Mouse (Mus musculus): ENCODE results near the gene Vnn3. TPM values are rescaled to one million over a fixed set of nuclear protein-coding genes. Genes with fewer than 3 reads are reported as not detected.

Gene Vnn3
- polyA plus RNA-seq, 1 experiment from 2014 or later, result not detected

DNA sequence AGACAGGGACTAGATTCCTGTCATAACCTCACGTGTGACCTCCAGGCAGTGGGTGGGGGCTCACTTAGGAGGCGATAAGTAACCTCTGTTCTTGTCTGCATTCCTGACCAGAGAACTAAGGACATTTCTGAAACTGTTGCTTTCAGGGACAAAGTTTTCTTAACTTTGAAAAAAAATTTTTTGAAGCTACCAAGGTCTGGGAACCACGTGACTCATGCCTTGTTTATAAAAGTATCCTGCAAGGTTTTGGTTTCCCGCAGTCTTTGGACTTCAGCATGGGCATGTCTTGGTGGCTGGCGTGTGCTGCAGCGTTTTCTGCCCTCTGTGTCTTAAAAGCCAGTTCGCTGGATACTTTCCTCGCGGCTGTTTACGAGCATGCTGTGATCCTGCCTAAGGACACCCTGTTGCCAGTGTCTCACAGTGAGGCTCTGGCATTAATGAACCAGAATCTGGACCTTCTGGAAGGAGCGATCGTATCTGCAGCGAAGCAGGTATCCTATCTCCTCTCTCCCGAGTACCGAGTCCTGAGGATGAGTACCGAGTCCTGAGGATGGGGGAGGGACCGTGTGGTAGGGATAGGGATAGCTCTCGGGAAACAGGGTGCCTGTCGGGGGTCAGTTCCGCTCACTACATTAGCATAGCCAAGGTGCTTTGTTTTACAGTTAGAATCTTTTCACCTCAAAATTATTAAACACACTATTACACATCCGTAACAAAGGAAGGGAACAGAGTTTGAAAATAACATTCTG lies 43.5 kb downstream of the Vnn3 start, which contains the start of gene Vnn1:
TSS of gene Vnn1 (plus strand) at position 88 of the 749 bp plus-strand sequence.
- Histone ChIP-seq H3K27me3 (replicated peaks) (no peaks in the 10 kb centered on the region), H3K9ac (peak within 1 kb of the TSS; percentile 67), H3K4me1 (replicated peaks) (peaks cover 11% of the 10 kb centered on the region), H3K36me3 (no peaks in the 10 kb centered on the region), H3K4me2 (peak within 1 kb of the TSS; percentile 72), H3K27ac (ENCODE audit: poor library complexity, severe bottlenecking) (no peak within 1 kb of the TSS), H3K4me3 (peak within 1 kb of the TSS; percentile 50), H3K9me3 (replicated peaks) (no peaks in the 10 kb centered on the region)
- WGBS, result 19% methylated on average over 21 of the region's 21 CpGs
- no peak for ATAC-seq (ENCODE audit: insufficient number of reproducible peaks, low FRiP score)

DNA sequence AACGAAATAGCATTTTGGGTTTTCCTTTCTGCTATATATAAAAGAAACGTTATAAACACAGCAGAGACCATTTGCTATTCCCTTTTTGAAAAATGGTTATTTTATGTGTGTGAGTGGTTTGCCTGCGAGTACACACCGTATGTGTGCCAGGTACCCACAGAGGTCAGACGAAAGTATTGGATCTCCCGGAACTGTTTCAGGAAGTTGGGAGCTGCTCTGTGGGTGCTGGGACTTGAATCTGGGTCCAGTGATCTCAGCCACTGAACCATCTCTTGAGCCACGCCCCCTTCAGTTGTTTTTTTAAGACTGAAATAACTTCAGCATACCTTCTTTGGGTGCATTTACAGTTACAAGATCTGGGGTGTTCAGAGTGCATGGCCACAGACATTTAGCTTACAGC lies 44.1 kb downstream of the Vnn3 start:
- H3K4me2 ChIP-seq, result no peak overlapping the region
- peaks cover 11% of the 10 kb centered on the region for H3K4me1 ChIP-seq (replicated peaks)
- no peaks in the 10 kb centered on the region for H3K27me3 ChIP-seq (replicated peaks)
- no peaks in the 10 kb centered on the region for H3K36me3 ChIP-seq
- WGBS, result 73% methylated on average over 7 of the region's 7 CpGs
- H3K4me3 ChIP-seq, result no peak overlapping the region
- H3K9me3 ChIP-seq (replicated peaks), result no peaks in the 10 kb centered on the region
- ATAC-seq (ENCODE audit: insufficient number of reproducible peaks, low FRiP score), result no peak
- no peak overlapping the region for H3K9ac ChIP-seq
- H3K27ac ChIP-seq (ENCODE audit: poor library complexity, severe bottlenecking), result no peak overlapping the region

GRCm38 (mm10) chr10:23901119-23901518 lies 49.9 kb downstream of the Vnn3 start:
- WGBS, result 84% methylated on average over 3 of the region's 3 CpGs
- no peak overlapping the region for H3K9ac ChIP-seq
- H3K4me1 ChIP-seq (replicated peaks), result no peaks in the 10 kb centered on the region
- ATAC-seq (ENCODE audit: insufficient number of reproducible peaks, low FRiP score), result no peak
- no peak overlapping the region for H3K4me3 ChIP-seq
- H3K27me3 ChIP-seq (replicated peaks), result no peaks in the 10 kb centered on the region
- no peak overlapping the region for H3K27ac ChIP-seq (ENCODE audit: poor library complexity, severe bottlenecking)
- no peaks in the 10 kb centered on the region for H3K36me3 ChIP-seq
- H3K4me2 ChIP-seq, result no peak overlapping the region
- H3K9me3 ChIP-seq (replicated peaks), result no peaks in the 10 kb centered on the region

GRCm38 (mm10) chr10:23905661-23906060 lies 54.4 kb downstream of the Vnn3 start:
- 80% methylated on average over 1 of the region's 1 CpGs for WGBS

More at GRCm38 (mm10) chr10:23905661-23906060, 54.4 kb downstream of the Vnn3 start:
- Histone ChIP-seq H3K4me3 (no peak overlapping the region), H3K4me2 (no peak overlapping the region), H3K27ac (ENCODE audit: poor library complexity, severe bottlenecking) (no peak overlapping the region), H3K27me3 (replicated peaks) (no peaks in the 10 kb centered on the region), H3K9me3 (replicated peaks) (no peaks in the 10 kb centered on the region), H3K9ac (no peak overlapping the region), H3K4me1 (replicated peaks) (no peaks in the 10 kb centered on the region), H3K36me3 (no peaks in the 10 kb centered on the region)
- ATAC-seq (ENCODE audit: insufficient number of reproducible peaks, low FRiP score), result no peak

Other genes with a start within 250 kb of the Vnn3 start
- 97.0 and 101 TPM in 2 replicates for gene Rps12, start 64.2 kb upstream of the Vnn3 start, polyA plus RNA-seq (2016; fragmentation: Nextera tagmentation; extraction: Ambion mirVana)
- 6.6 and 9.5 TPM in 2 replicates for gene Slc18b1, start 54.5 kb upstream of the Vnn3 start, polyA plus RNA-seq (2016; fragmentation: Nextera tagmentation; extraction: Ambion mirVana)
- 6.9 and 7.0 TPM in 2 replicates for gene Vnn1, start 43.2 kb downstream of the Vnn3 start, polyA plus RNA-seq (2016; fragmentation: Nextera tagmentation; extraction: Ambion mirVana)
- gene Taar1, start 68.9 kb downstream of the Vnn3 start, polyA plus RNA-seq (2016; fragmentation: Nextera tagmentation; extraction: Ambion mirVana), result not detected in 2 replicates
- not detected in 2 replicates for gene Taar2, start 87.1 kb downstream of the Vnn3 start, polyA plus RNA-seq (2016; fragmentation: Nextera tagmentation; extraction: Ambion mirVana)
- gene Taar3, start 98.1 kb downstream of the Vnn3 start, polyA plus RNA-seq (2016; fragmentation: Nextera tagmentation; extraction: Ambion mirVana), result not detected in 2 replicates
- gene Taar4, start 109.0 kb downstream of the Vnn3 start, polyA plus RNA-seq (2016; fragmentation: Nextera tagmentation; extraction: Ambion mirVana), result not detected in 2 replicates
- gene Taar5, start 119.2 kb downstream of the Vnn3 start, polyA plus RNA-seq (2016; fragmentation: Nextera tagmentation; extraction: Ambion mirVana), result not detected in 2 replicates
- gene Taar6, start 134.2 kb downstream of the Vnn3 start, polyA plus RNA-seq (2016; fragmentation: Nextera tagmentation; extraction: Ambion mirVana), result not detected in 2 replicates
- not detected in 2 replicates for gene Taar7a, start 142.0 kb downstream of the Vnn3 start, polyA plus RNA-seq (2016; fragmentation: Nextera tagmentation; extraction: Ambion mirVana)
- gene Taar7b, start 148.5 kb downstream of the Vnn3 start, polyA plus RNA-seq (2016; fragmentation: Nextera tagmentation; extraction: Ambion mirVana), result not detected in 2 replicates
- gene Taar7d, start 175.8 kb downstream of the Vnn3 start, polyA plus RNA-seq (2016; fragmentation: Nextera tagmentation; extraction: Ambion mirVana), result not detected in 2 replicates
- not detected in 2 replicates for gene Taar7e, start 186.2 kb downstream of the Vnn3 start, polyA plus RNA-seq (2016; fragmentation: Nextera tagmentation; extraction: Ambion mirVana)
- not detected in 2 replicates for gene Taar7f, start 198.0 kb downstream of the Vnn3 start, polyA plus RNA-seq (2016; fragmentation: Nextera tagmentation; extraction: Ambion mirVana)
- gene Taar8a, start 225.0 kb downstream of the Vnn3 start, polyA plus RNA-seq (2016; fragmentation: Nextera tagmentation; extraction: Ambion mirVana), result not detected in 2 replicates
- not detected in 2 replicates for gene Taar8b, start 240.8 kb downstream of the Vnn3 start, polyA plus RNA-seq (2016; fragmentation: Nextera tagmentation; extraction: Ambion mirVana)